Mouse (Mus musculus) neural tube, embryonic 11.5 days (tissue): ENCODE measurements around the gene Epn3. TPM values are rescaled to one million over a fixed set of nuclear protein-coding genes. Genes with fewer than 3 reads are reported as not detected.

Source experiments
- ATAC-seq: fragments of 200-750 bp; cut with Nextera tagmentation; 2 replicates; pipeline ENCODE4 v1.8.0; 2017; ENCODE audit warnings: moderate number of reproducible peaks, mild to moderate bottlenecking, moderate TSS enrichment, moderate library complexity; ENCODE audit not compliant: insufficient read depth, low FRiP score, low TSS enrichment
- DNase-seq: peaks from one replicate; pipeline ENCODE4 v3.0.0-alpha.2; 2015; ENCODE audit warnings: low spot score
- H3K27ac ChIP-seq: fragments of 300-500 bp; sonication (generic); 2 replicates; pipeline ENCODE4 v1.5.1; 2014; ENCODE audit warnings: low read depth, mild to moderate bottlenecking, low read length
- H3K27me3 ChIP-seq: fragments of 300-500 bp; sonication (generic); 2 replicates; pipeline ENCODE4 v1.6.1; 2014; ENCODE audit warnings: mild to moderate bottlenecking, low read length, mixed read lengths; ENCODE audit not compliant: control insufficient read depth, insufficient read depth
- H3K36me3 ChIP-seq: fragments of 300-500 bp; sonication (generic); 2 replicates; pipeline ENCODE4 v1.6.1; 2014; ENCODE audit warnings: mild to moderate bottlenecking, low read length, moderate library complexity, mixed read lengths; ENCODE audit not compliant: control insufficient read depth, insufficient read depth
- H3K4me1 ChIP-seq: fragments of 300-500 bp; sonication (generic); 2 replicates; pipeline ENCODE4 v1.6.1; 2014; ENCODE audit warnings: low read length, mixed read lengths; ENCODE audit not compliant: control insufficient read depth, insufficient read depth
- H3K4me2 ChIP-seq: fragments of 300-500 bp; sonication (generic); 2 replicates; pipeline ENCODE4 v1.6.1; 2014; ENCODE audit warnings: low read depth, mild to moderate bottlenecking, moderate library complexity
- H3K4me3 ChIP-seq: fragments of 300-500 bp; sonication (generic); 2 replicates; pipeline ENCODE4 v1.5.1; 2014; ENCODE audit warnings: low read depth, low read length
- H3K9ac ChIP-seq: fragments of 300-500 bp; sonication (generic); 2 replicates; pipeline ENCODE4 v1.6.1; 2014; ENCODE audit warnings: mild to moderate bottlenecking, low read length
- H3K9me3 ChIP-seq: fragments of 300-500 bp; sonication (generic); 2 replicates; pipeline ENCODE4 v1.6.1; 2016; ENCODE audit warnings: low read length; ENCODE audit not compliant: control insufficient read depth
- WGBS: fragments of 180-500 bp; shearing (Covaris S2); extraction: QIAGEN DNeasy Blood & Tissue Kit; methylation state at CpG from one replicate; pipeline ENCODE4 v1.1.7; 2014; 5-methylcytosine and 5-hydroxymethylcytosine counted together
- polyA plus RNA-seq: library from polyadenylated mRNA; unstranded; fragments of >200 nt; fragmentation: Nextera tagmentation; extraction: Ambion mirVana; gene quantifications from 2 replicates; pipeline ENCODE4 v1.2.1, GENCODE M21; 2014

Gene Epn3
- polyA plus RNA-seq, 1 experiment from 2014 or later: 0.68 TPM

DNA sequence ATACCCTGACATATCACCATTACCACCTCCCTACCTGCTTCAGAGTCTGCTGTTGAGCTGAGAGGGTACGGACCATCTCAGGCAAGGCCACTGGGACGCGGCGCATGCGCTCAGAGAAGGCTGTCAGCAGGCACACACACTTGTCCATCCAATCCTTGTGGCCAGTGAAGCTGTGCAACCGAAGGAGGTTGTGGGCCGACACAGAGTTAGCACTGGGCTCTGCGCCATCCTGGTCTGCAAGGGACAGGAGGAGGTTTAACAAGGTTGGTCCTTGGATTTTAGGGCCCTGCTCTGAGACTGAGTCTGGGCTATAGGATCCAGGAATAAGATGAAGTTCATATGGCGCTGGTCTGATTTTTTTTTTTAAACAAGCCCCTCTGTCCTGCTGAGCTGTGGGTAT, 19.4 kb downstream of the Epn3 start:
- Histone ChIP-seq H3K36me3 (no peaks in the 10 kb centered on the region), H3K27me3 (peaks cover 11% of the 10 kb centered on the region), H3K4me1 (0 out of 2 replicates have a peak, but pooled peaks cover 4% of the 10 kb centered on the region), H3K27ac (no peak overlapping the region), H3K4me2 (no peak overlapping the region), H3K9ac (no peak overlapping the region), H3K9me3 (no peaks in the 10 kb centered on the region), H3K4me3 (no peak overlapping the region)
- DNase-seq: no peak
- ATAC-seq: no peak
- WGBS: 92% methylated on average over 9 of the region's 9 CpGs

DNA sequence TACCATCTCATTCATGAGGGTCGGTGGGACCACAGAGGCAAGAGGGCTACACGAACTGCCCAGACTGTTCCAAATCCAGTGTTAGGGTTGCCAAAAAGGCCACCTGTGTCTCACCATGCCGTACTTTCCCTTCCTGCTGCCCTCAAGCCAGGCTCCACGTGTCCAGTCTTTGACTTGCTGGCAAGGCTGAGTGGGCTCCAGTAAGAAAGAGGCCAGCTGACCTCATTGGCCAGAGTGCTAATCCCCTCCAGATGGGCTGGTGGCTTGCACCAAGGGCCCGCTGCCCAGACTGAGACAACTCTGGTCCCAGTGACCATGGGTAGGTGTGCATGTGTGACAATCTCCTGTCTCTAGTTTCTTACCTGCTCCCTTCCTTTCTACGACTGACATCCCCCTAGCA, 22.1 kb downstream of the Epn3 start:
- Histone ChIP-seq H3K9me3 (no peaks in the 10 kb centered on the region), H3K4me3 (no peak overlapping the region), H3K36me3 (no peaks in the 10 kb centered on the region), H3K4me1 (peaks cover 16% of the 10 kb centered on the region; the same call in 1 of the 2 replicates), H3K27ac (no peak overlapping the region), H3K9ac (no peak overlapping the region), H3K4me2 (no peak overlapping the region), H3K27me3 (peaks cover 29% of the 10 kb centered on the region)
- DNase-seq: no peak
- ATAC-seq: no peak
- 82% methylated on average over 6 of the region's 6 CpGs for WGBS

DNA sequence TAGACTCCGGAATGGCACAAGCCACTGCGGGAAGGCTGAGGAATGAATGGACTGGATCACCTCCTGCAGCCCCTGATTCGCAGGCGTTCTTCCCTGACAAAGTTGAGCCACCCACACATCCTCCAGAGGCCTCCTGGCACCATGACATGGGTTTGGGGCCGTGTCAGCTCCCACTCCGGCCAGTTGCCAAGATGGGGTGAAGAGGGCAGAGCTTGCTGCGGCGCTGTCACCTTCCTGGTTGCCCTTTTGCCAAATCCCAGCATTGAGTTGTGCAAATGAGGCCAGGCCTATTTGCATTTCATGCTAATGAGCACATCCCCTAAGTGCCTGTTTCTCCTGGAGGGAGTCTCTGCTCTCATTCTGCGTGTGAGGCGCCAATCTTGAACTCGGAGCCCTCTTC, 24.1 kb downstream of the Epn3 start:
- DNase-seq (no peak), ATAC-seq (no peak)
- no peak overlapping the region for H3K4me3 ChIP-seq
- peaks cover 36% of the 10 kb centered on the region for H3K27me3 ChIP-seq
- no peak overlapping the region for H3K27ac ChIP-seq
- H3K9ac ChIP-seq: no peak overlapping the region
- H3K9me3 ChIP-seq: no peaks in the 10 kb centered on the region
- H3K4me1 ChIP-seq: peaks cover 21% of the 10 kb centered on the region
- H3K4me2 ChIP-seq: no peak overlapping the region
- WGBS: 16% methylated on average over 11 of the region's 11 CpGs
- H3K36me3 ChIP-seq: no peaks in the 10 kb centered on the region

DNA sequence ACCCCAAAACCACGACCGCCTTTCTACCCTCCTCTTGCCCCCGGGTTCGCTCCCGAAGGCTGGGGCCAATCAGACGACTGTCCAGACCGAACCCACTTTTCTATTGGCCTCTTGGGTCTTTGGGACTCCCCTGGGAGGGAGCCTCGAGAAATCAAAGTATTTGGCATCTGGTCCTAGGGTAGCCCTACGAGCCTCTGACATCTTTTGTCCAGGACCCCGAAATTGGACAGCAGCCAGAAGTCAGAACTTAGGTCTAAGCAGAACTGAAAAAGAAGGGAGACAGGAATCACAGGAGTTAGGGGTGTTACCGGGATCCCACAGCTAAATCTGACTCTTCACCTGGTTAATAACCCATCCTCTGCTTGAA, 25.2 kb downstream of the Epn3 start:
- 2% methylated on average over 11 of the region's 11 CpGs for WGBS
- no peak for ATAC-seq
- Histone ChIP-seq H3K27ac (no peak overlapping the region), H3K4me2 (peak overlapping the region; percentile 98), H3K4me3 (peak overlapping the region; percentile 69), H3K4me1 (peaks cover 31% of the 10 kb centered on the region), H3K9me3 (no peaks in the 10 kb centered on the region), H3K9ac (no peak overlapping the region), H3K36me3 (no peaks in the 10 kb centered on the region), H3K27me3 (peaks cover 36% of the 10 kb centered on the region)
- DNase-seq: no peak

DNA sequence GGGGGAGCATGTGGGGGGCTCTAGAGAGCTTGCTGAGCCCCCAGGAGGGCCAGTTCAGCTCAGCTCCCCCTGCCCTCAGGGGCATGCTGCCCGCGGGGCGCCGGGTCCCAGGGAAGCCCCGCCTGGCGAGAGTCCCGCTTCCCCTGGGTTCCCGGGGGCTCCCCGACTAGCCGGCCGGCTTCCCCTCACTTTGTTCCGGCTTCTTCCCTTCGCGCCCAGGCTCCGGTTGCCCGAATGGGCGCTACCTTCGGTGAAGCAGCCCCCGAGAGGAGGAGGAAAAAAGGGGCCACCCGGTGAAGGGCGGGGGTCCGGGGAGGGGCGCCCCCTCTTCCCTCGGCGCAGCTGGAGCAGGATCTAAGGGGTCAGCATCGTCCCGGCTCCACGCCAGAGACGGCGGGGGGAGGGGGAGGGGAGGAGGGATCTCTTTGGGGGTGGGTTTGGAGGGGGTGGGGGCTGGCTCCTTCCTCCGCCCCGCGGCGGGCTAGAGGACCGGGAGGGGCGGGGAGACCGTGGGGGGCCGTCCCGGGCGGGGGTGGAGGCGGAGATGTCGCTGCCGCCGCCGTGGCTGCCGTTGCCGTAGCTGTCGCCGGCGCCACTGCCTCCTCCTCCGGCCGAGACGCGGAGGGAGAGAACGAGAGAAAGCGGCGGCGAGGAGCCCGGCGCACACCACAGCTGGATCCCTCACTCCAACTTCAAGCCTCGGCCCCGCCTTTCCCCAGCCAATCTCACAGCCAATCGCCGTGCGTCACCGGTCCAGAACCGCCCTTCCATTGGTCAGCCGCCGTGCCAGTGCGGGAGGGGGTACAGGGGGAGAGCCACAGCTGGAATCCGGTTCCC, 25.8 kb downstream of the Epn3 start, which contains the start of gene Cacna1g:
TSS of gene Cacna1g (minus strand) at position 492 of the 837 bp plus-strand sequence.
- peak; percentile 87 for ATAC-seq
- H3K27ac ChIP-seq: peak within 1 kb of the TSS; percentile 58
- H3K4me1 ChIP-seq: peaks cover 37% of the 10 kb centered on the region
- no peaks in the 10 kb centered on the region for H3K9me3 ChIP-seq
- H3K36me3 ChIP-seq: no peaks in the 10 kb centered on the region
- H3K9ac ChIP-seq: peak within 1 kb of the TSS; percentile 79
- peak within 1 kb of the TSS; percentile 98 for H3K4me2 ChIP-seq
- DNase-seq: peak; percentile 88
- peaks cover 36% of the 10 kb centered on the region for H3K27me3 ChIP-seq
- under 1% methylated on average over 26 of the region's 71 CpGs for WGBS
- H3K4me3 ChIP-seq: peak within 1 kb of the TSS; percentile 69

GRCm38 (mm10) chr11:94472916-94473706, 26.7 kb downstream of the Epn3 start:
- peaks cover 36% of the 10 kb centered on the region for H3K27me3 ChIP-seq
- peak overlapping the region; percentile 79 for H3K9ac ChIP-seq
- H3K27ac ChIP-seq: peak overlapping the region; percentile 58
- peak overlapping the region; percentile 98 for H3K4me2 ChIP-seq
- peak overlapping the region; percentile 69 for H3K4me3 ChIP-seq
- peak; percentile 50 for DNase-seq
- H3K4me1 ChIP-seq: peaks cover 45% of the 10 kb centered on the region
- no peaks in the 10 kb centered on the region for H3K9me3 ChIP-seq
- under 1% methylated on average over 45 of the region's 52 CpGs for WGBS
- peak; percentile 17; the same call in 1 of the 2 replicates for ATAC-seq
- H3K36me3 ChIP-seq: no peaks in the 10 kb centered on the region

GRCm38 (mm10) chr11:94472585-94472915, 27.2 kb downstream of the Epn3 start:
- peak overlapping the region; percentile 69 for H3K4me3 ChIP-seq
- no peak for ATAC-seq
- H3K9ac ChIP-seq: peak overlapping the region; percentile 35
- peaks cover 36% of the 10 kb centered on the region for H3K27me3 ChIP-seq
- peaks cover 50% of the 10 kb centered on the region for H3K4me1 ChIP-seq
- 0% methylated on average over 15 of the region's 15 CpGs for WGBS
- DNase-seq: peak; percentile 37
- H3K9me3 ChIP-seq: no peaks in the 10 kb centered on the region
- peak overlapping the region; percentile 98 for H3K4me2 ChIP-seq
- no peak overlapping the region for H3K27ac ChIP-seq
- no peaks in the 10 kb centered on the region for H3K36me3 ChIP-seq

DNA sequence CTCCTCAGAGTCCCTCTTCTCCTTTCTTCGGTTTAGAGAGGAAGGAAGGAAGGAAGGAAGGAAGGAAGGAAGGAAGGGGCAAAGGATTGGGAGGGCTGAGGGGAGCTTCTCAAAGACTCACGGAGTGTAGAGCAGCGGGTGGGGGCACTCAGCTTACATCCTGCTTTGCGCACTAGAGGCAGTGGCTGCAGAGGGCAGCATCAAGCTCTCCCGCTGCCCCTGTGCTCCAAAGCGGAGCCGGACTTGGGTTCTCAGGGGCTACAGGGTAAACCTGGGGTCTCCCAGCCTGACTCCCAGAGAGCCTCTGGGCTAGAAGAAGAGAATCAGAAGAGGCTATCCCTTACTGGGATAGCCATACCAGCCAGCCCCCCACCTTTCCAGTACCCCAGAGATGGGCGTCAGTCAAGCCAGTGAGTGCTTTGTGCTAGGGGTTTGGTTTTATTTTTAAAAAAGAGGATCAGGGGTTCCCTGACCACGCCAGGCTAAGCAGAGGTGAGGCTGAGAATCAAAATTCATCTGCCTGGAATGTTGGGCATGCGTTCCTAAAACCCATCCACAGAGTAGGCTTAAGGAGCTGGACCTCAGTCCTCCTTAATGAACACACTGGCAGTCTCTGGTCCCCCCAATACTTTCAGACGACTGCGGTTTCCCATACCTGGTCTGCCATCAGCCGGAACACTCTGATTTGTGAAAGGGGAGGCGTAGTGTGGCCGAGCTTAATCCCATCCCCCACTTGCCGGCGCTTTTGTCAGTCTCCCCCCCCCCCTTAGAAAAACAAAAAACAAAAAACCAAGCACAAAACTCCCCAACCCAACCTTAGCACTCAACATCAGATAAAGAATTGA, 27.8 kb downstream of the Epn3 start:
- H3K9me3 ChIP-seq: no peaks in the 10 kb centered on the region
- H3K27ac ChIP-seq: no peak overlapping the region
- peaks cover 54% of the 10 kb centered on the region for H3K4me1 ChIP-seq
- peak overlapping the region; percentile 98 for H3K4me2 ChIP-seq
- DNase-seq (no peak), ATAC-seq (no peak)
- WGBS: 5% methylated on average over 17 of the region's 17 CpGs
- H3K4me3 ChIP-seq: peak overlapping the region; percentile 69
- no peaks in the 10 kb centered on the region for H3K36me3 ChIP-seq
- peaks cover 36% of the 10 kb centered on the region for H3K27me3 ChIP-seq
- peak overlapping the region; percentile 47 for H3K9ac ChIP-seq
